Mouse (Mus musculus) heart, embryonic 11.5 days (tissue): ENCODE results near the gene Mybbp1a. TPM values are rescaled to one million over a fixed set of nuclear protein-coding genes. Genes with fewer than 3 reads are reported as not detected.

Source experiments
- ATAC-seq: fragments of 200-750 bp; cut with Nextera tagmentation; replicated peaks from 2 replicates; pipeline ENCODE4 v1.8.0; 2017; ENCODE audit warnings: moderate library complexity; ENCODE audit not compliant: insufficient number of reproducible peaks, low FRiP score, low TSS enrichment
- H3K27ac ChIP-seq: fragments of 300-500 bp; sonication (generic); 2 replicates; pipeline ENCODE4 v1.5.1; 2014; ENCODE audit warnings: mild to moderate bottlenecking, low read depth, low read length
- H3K27me3 ChIP-seq: fragments of 300-500 bp; sonication (generic); 2 replicates; pipeline ENCODE4 v1.6.1; 2014; ENCODE audit warnings: mild to moderate bottlenecking, low read length, mixed read lengths; ENCODE audit not compliant: control insufficient read depth, insufficient read depth
- H3K36me3 ChIP-seq: fragments of 300-500 bp; sonication (generic); 2 replicates; pipeline ENCODE4 v1.6.1; 2014; ENCODE audit warnings: mild to moderate bottlenecking, low read length, moderate library complexity, mixed read lengths; ENCODE audit not compliant: control insufficient read depth, insufficient read depth
- H3K4me1 ChIP-seq: fragments of 300-500 bp; sonication (generic); 2 replicates; pipeline ENCODE4 v1.6.1; 2014; ENCODE audit warnings: low read length; ENCODE audit not compliant: control insufficient read depth, insufficient read depth
- H3K4me2 ChIP-seq: fragments of 300-500 bp; sonication (generic); 2 replicates; pipeline ENCODE4 v1.6.1; 2014; ENCODE audit warnings: mild to moderate bottlenecking, moderate library complexity
- H3K4me3 ChIP-seq: fragments of 300-500 bp; sonication (generic); 2 replicates; pipeline ENCODE4 v1.5.1; 2014; ENCODE audit warnings: low read depth, low read length
- H3K9ac ChIP-seq: fragments of 300-500 bp; sonication (generic); 2 replicates; pipeline ENCODE4 v1.6.1; 2014; ENCODE audit warnings: mild to moderate bottlenecking, low read depth, low read length, moderate library complexity
- H3K9me3 ChIP-seq: fragments of 300-500 bp; sonication (generic); replicated peaks from 2 replicates; pipeline ENCODE4 v1.6.1; 2016; ENCODE audit warnings: low read length; ENCODE audit not compliant: control insufficient read depth
- WGBS: fragments of 180-500 bp; shearing (Covaris S2); extraction: QIAGEN DNeasy Blood & Tissue Kit; methylation state at CpG from one replicate; pipeline ENCODE4 v1.1.7; 2014; ENCODE audit not compliant: insufficient replicate concordance; 5-methylcytosine and 5-hydroxymethylcytosine counted together
- polyA plus RNA-seq: library from polyadenylated mRNA; unstranded; fragments of >200 nt; fragmentation: Nextera tagmentation; extraction: Ambion mirVana; gene quantifications from 2 replicates; pipeline ENCODE4 v1.2.1, GENCODE M21; 2014

Mybbp1a gene
- polyA plus RNA-seq, 1 experiment from 2014 or later: 93.8 TPM

DNA sequence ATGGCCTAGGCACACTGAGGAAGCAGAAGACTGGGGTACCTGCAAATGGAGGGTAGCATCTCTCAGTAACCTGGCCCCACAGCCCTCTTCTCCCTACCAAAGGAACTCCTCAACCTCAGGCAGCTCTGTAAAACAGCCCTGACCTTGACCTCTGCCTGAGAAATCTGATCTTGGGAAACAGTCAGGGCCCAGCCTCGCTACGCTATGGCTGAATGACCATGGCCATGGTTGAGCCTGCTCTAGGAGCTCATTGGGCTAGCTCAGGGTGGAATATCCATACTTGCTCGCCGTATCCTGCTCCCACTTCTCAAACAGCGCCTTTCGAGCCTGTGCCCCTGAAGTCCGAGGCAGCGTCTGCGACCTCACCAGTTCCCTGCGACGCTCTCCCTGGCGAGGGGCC lies 40.1 kb upstream of the Mybbp1a start:
- no peaks in the 10 kb centered on the region for H3K9me3 ChIP-seq
- no peak overlapping the region for H3K27ac ChIP-seq
- H3K4me3 ChIP-seq: no peak overlapping the region
- H3K4me2 ChIP-seq: no peak overlapping the region
- peaks cover 27% of the 10 kb centered on the region for H3K36me3 ChIP-seq
- ATAC-seq: no peak
- H3K9ac ChIP-seq: no peak overlapping the region
- peaks cover 53% of the 10 kb centered on the region for H3K4me1 ChIP-seq
- WGBS: 86% methylated on average over 12 of the region's 12 CpGs
- H3K27me3 ChIP-seq: no peaks in the 10 kb centered on the region

GRCm38 (mm10) chr11:72402017-72402416 lies 39.1 kb upstream of the Mybbp1a start:
- H3K4me3 ChIP-seq: no peak overlapping the region
- H3K27me3 ChIP-seq: no peaks in the 10 kb centered on the region
- H3K36me3 ChIP-seq: peaks cover 27% of the 10 kb centered on the region
- ATAC-seq: no peak
- H3K4me1 ChIP-seq: peaks cover 53% of the 10 kb centered on the region
- no peaks in the 10 kb centered on the region for H3K9me3 ChIP-seq
- H3K27ac ChIP-seq: no peak overlapping the region
- H3K4me2 ChIP-seq: no peak overlapping the region
- H3K9ac ChIP-seq: no peak overlapping the region
- WGBS: 54% methylated on average over 5 of the region's 5 CpGs

GRCm38 (mm10) chr11:72402969-72403368 lies 38.2 kb upstream of the Mybbp1a start:
- no peak for ATAC-seq
- no peak overlapping the region for H3K27ac ChIP-seq

DNA sequence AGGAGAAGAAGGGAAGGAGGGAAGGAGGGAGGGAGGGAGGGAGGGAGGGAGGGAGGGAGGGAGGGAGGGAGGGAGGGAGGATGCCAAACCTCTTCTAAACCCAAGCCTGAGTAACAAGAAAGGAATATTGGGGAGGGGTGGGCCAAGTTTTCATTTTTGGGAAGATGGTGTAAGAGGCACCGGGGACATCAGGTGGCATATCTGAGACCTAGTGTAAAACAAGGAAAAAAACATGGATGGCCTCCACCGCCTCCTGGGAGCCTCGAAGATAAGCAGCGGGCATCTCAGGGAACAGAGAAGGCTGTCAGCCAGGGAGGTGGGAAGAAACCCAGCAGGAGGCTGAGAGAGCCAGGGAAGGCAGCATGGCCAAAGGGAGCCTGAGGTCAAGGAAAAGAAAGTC lies 35.6 kb upstream of the Mybbp1a start:
- Histone ChIP-seq H3K4me2 (peak overlapping the region; percentile 91), H3K9ac (peak overlapping the region; percentile 67), H3K36me3 (peaks cover 15% of the 10 kb centered on the region), H3K4me3 (no peak overlapping the region), H3K27me3 (no peaks in the 10 kb centered on the region), H3K4me1 (peaks cover 64% of the 10 kb centered on the region), H3K27ac (peak overlapping the region; percentile 94), H3K9me3 (no peaks in the 10 kb centered on the region)
- WGBS: 28% methylated on average over 4 of the region's 4 CpGs
- ATAC-seq: no peak

More at GRCm38 (mm10) chr11:72402969-72403368, 38.2 kb upstream of the Mybbp1a start:
- H3K4me3 ChIP-seq: no peak overlapping the region
- no peaks in the 10 kb centered on the region for H3K27me3 ChIP-seq
- H3K4me1 ChIP-seq: peaks cover 51% of the 10 kb centered on the region
- no peak overlapping the region for H3K9ac ChIP-seq
- no peak overlapping the region for H3K4me2 ChIP-seq
- WGBS: 85% methylated on average over 12 of the region's 12 CpGs
- H3K9me3 ChIP-seq: no peaks in the 10 kb centered on the region
- H3K36me3 ChIP-seq: peaks cover 27% of the 10 kb centered on the region

DNA sequence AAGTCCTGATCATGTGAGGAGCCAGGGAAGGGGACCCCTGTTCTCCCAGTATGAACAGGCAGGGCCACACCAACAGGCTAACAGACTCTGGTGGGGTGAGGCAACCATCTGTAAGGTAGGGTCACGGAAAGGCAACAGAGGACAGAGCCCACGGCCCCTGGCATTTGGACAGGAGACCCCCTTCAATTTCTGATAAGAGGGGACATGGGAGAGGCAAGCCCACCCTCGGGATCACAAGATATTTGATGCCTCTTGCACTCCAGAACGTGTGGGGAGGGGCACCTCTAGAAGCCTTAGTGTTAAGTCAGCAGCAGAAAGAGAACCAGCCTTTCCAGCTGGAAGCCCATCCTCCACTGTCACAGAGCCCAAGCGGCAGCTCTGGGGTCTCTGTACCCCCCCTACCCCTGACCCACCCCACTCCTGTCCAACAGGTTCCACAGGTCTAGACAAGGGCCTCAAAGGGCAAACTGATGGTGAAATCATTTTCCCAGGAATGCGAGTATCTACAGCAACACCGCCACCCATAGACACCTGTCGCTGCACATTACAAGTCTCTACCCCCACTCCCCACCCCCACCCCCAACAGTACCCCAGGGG lies 35.0 kb upstream of the Mybbp1a start:
- peaks cover 11% of the 10 kb centered on the region for H3K36me3 ChIP-seq
- ATAC-seq: no peak
- H3K4me2 ChIP-seq: peak overlapping the region; percentile 91
- H3K4me1 ChIP-seq: peaks cover 64% of the 10 kb centered on the region
- H3K4me3 ChIP-seq: peak overlapping the region; percentile 97; the same call in 1 of the 2 replicates
- H3K9me3 ChIP-seq: no peaks in the 10 kb centered on the region
- H3K27me3 ChIP-seq: no peaks in the 10 kb centered on the region
- H3K9ac ChIP-seq: peak overlapping the region; percentile 67
- 31% methylated on average over 8 of the region's 8 CpGs for WGBS
- peak overlapping the region; percentile 94 for H3K27ac ChIP-seq

DNA sequence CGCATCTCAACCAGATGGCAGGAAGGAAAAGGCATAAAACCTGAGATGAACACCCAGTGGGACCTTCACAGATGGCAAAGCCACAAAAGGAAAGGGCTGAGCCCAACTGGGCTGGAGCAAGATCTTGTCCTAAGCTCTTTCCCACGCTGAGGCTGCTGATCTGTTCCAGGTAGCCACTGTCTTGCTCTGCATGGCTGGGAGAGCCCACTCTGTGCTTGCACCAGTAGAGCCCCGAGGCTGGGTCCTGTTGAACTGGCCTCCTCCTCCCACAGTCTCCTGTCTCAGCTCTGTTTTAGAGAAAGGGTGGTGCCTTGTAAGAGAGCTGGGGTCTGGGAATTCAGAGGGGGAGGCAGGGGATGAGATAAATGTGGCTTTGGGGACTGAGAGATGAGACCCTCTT lies 34.1 kb upstream of the Mybbp1a start:
- Histone ChIP-seq H3K27ac (peak overlapping the region; percentile 94), H3K9ac (peak overlapping the region; percentile 67), H3K9me3 (no peaks in the 10 kb centered on the region), H3K27me3 (no peaks in the 10 kb centered on the region), H3K4me2 (peak overlapping the region; percentile 91), H3K4me3 (peak overlapping the region; percentile 97), H3K36me3 (peaks cover 8% of the 10 kb centered on the region; the same call in 1 of the 2 replicates), H3K4me1 (peaks cover 66% of the 10 kb centered on the region)
- 10% methylated on average over 3 of the region's 3 CpGs for WGBS
- ATAC-seq: no peak

- Histone ChIP-seq H3K4me3 (peak overlapping the region; percentile 97), H3K4me1 (peaks cover 66% of the 10 kb centered on the region), H3K9ac (peak overlapping the region; percentile 29), H3K4me2 (peak overlapping the region; percentile 91), H3K9me3 (no peaks in the 10 kb centered on the region), H3K27ac (peak overlapping the region; percentile 94), H3K27me3 (no peaks in the 10 kb centered on the region), H3K36me3 (peaks cover 7% of the 10 kb centered on the region; the same call in 1 of the 2 replicates)
- 4% methylated on average over 7 of the region's 7 CpGs for WGBS
- ATAC-seq: peak; percentile 53
These were observed 33.6 kb upstream of the Mybbp1a start for GRCm38 (mm10) chr11:72407574-72407973.

GRCm38 (mm10) chr11:72408451-72409170 lies 32.5 kb upstream of the Mybbp1a start:
- WGBS: 26% methylated on average over 9 of the region's 9 CpGs
- H3K4me1 ChIP-seq: peaks cover 72% of the 10 kb centered on the region
- H3K9ac ChIP-seq: peak overlapping the region; percentile 91; the same call in 1 of the 2 replicates
- H3K27me3 ChIP-seq: no peaks in the 10 kb centered on the region
- H3K4me3 ChIP-seq: peak overlapping the region; percentile 97
- H3K4me2 ChIP-seq: peak overlapping the region; percentile 91
- 0 out of 2 replicates have a peak, but pooled peaks cover 1% of the 10 kb centered on the region for H3K36me3 ChIP-seq
- no peaks in the 10 kb centered on the region for H3K9me3 ChIP-seq
- peak overlapping the region; percentile 94 for H3K27ac ChIP-seq
- no peak for ATAC-seq
